In the genomic region with DNA sequence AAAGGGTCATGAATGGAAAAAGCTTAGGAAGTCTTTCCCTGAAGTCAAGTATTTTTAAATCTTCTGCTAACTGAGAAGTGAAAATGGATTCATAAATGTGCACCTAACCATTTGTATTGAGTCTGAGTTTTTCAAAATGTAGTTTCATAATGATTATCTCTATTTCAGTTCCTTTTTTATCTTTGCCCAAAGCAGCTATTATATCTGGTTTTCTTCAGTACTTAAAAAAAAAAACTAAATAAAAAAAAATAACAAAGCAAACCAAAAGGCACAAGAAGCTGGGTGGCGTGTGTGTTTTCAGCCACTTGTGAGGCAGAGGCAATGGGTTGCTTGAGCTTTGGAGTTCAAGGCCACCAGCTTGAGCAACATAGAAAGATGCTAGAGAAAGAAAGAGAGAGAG, we compare ENCODE assay signal across 29 mouse cellular contexts.
"Had no signal": no experiment of that assay in that cellular context is flagged by ENCODE, and none has a peak within 500 bp of the region (broad histone marks: within the 10 kb centered on the region; RNA-seq: fewer than 3 reads in every experiment).

No protein-coding gene starts in this region.

- H3K27ac ChIP-seq: heart, adult 2 months; heart, embryonic 13.5 days; heart, embryonic 15.5 days; hindbrain, embryonic 10.5 days; hindbrain, embryonic 12.5 days; hindbrain, embryonic 14.5 days; intestine, embryonic 15.5 days; kidney, embryonic 15.5 days; kidney, postnatal 0 days; limb, embryonic 10.5 days; limb, embryonic 12.5 days; liver, embryonic 13.5 days; liver, embryonic 15.5 days had no signal

- H3K9ac ChIP-seq: heart, embryonic 13.5 days; heart, embryonic 15.5 days; hindbrain, embryonic 12.5 days; hindbrain, embryonic 14.5 days; intestine, embryonic 15.5 days; kidney, embryonic 15.5 days; limb, embryonic 12.5 days; liver, embryonic 13.5 days; liver, embryonic 15.5 days had no signal

- H3K4me1 ChIP-seq: heart, embryonic 13.5 days; heart, embryonic 15.5 days; hindbrain, embryonic 10.5 days; intestine, embryonic 15.5 days; limb, embryonic 10.5 days; limb, embryonic 12.5 days; liver, embryonic 13.5 days; liver, embryonic 15.5 days had no signal

- H3K4me2 ChIP-seq: heart, embryonic 11.5 days; heart, embryonic 13.5 days; heart, embryonic 15.5 days; hindbrain, embryonic 12.5 days; hindbrain, embryonic 14.5 days; intestine, embryonic 15.5 days; kidney, embryonic 15.5 days; limb, embryonic 12.5 days; liver, embryonic 11.5 days; liver, embryonic 13.5 days; liver, embryonic 15.5 days had no signal

- H3K9me3 ChIP-seq: heart, embryonic 13.5 days; heart, embryonic 15.5 days; hindbrain, embryonic 10.5 days; hindbrain, embryonic 12.5 days; intestine, embryonic 15.5 days; kidney, embryonic 15.5 days; limb, embryonic 10.5 days; limb, embryonic 12.5 days; liver, embryonic 13.5 days had no signal

- H3K4me3 ChIP-seq: heart, adult 2 months; heart, embryonic 13.5 days; heart, embryonic 15.5 days; hindbrain, embryonic 10.5 days; hindbrain, embryonic 12.5 days; intestine, embryonic 15.5 days; kidney, embryonic 15.5 days; limb, embryonic 10.5 days; limb, embryonic 12.5 days; liver, embryonic 13.5 days; liver, embryonic 15.5 days had no signal

- H3K27me3 ChIP-seq: heart, embryonic 13.5 days; heart, embryonic 15.5 days; hindbrain, embryonic 12.5 days; intestine, embryonic 15.5 days; kidney, embryonic 15.5 days; limb, embryonic 12.5 days; liver, embryonic 13.5 days; liver, embryonic 15.5 days had no signal

- ATAC-seq: hindbrain, embryonic 16.5 days; inflammation-experienced regulatory T-cells, adult 6 months; intestine, embryonic 15.5 days had no signal

- DNase-seq: gastrocnemius, postnatal 14 days; gastrocnemius, postnatal 36 days; heart, adult 2 months; heart, postnatal 14 days; heart, postnatal 4 days; kidney, adult 11 months; kidney, adult 2 months; kidney, adult 9 months; kidney, postnatal 14 days; kidney, postnatal 36 days; layer of hippocampus, adult 9-11 months; layer of hippocampus, postnatal 36 days; liver; liver, embryonic 13.5 days had no signal

- H3K36me3 ChIP-seq: heart, embryonic 13.5 days; heart, embryonic 15.5 days; hindbrain, embryonic 10.5 days; hindbrain, embryonic 12.5 days; intestine, embryonic 15.5 days; kidney, embryonic 15.5 days; limb, embryonic 10.5 days; limb, embryonic 12.5 days; liver, embryonic 13.5 days; liver, embryonic 15.5 days had no signal
